Mouse (Mus musculus): Measurements from ENCODE around the gene Ntpcr. TPM values are rescaled to one million over a fixed set of nuclear protein-coding genes. Genes with fewer than 3 reads are reported as not detected.

The Ntpcr gene
- total and polyA plus RNA-seq, 3 experiments, result 15.1 to 25.0 (median 24.0) TPM

DNA sequence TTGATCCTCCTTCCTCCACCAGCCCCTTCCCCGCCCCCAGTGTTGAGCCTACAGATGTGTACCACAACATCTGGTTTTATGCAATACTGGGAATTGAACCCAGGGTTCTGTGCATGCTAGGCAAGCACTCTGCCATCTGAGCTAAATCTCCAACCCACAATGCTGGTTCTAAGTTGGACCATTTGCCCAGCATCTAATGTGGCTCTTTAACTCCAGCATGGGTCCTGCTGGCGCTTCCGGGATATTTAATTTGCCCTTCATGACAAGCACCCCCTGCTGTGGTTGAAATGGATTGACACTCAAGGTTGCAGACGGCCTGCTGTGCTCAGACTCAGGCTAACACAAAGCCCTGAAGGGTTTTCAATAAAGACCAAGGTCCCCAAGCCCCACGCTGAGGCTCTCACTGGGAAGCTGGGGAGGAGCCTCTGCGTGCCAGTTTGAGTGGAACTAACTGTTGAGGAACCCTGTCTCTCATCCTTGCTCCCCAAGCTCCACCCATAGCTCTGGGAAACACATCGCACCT lies 43.6 kb downstream of the Ntpcr start (continued):
- no peak for TF ChIP-seq UBTF (IDR thresholded peaks at IDR 0.05; ENCODE audit: low read depth, low read length)
- no peak for TF ChIP-seq MYC (IDR thresholded peaks at IDR 0.05; ENCODE audit: low read depth, low read length)
- no peak for TF ChIP-seq RCOR1 (conservative IDR thresholded peaks at IDR 0.05; ENCODE audit: low read depth, low read length)
- TF ChIP-seq ZNF384 (IDR thresholded peaks at IDR 0.05; ENCODE audit: low read depth, low read length), result no peak

GRCm38 (mm10) chr8:125775031-125775430 lies 45.3 kb downstream of the Ntpcr start:
- TF ChIP-seq GABPA (IDR thresholded peaks at IDR 0.05; ENCODE audit: insufficient replicate concordance, low read depth, low read length) (no peak), KAT2A (IDR thresholded peaks at IDR 0.05; ENCODE audit: insufficient replicate concordance, low read length) (no peak), ZC3H11A (IDR thresholded peaks at IDR 0.05; ENCODE audit: low read depth, low read length) (no peak), ELF1 (IDR thresholded peaks at IDR 0.05; ENCODE audit: low read depth, low read length) (no peak), CTCF (conservative IDR thresholded peaks at IDR 0.05 in 1 of 2, IDR thresholded peaks at IDR 0.05 in 1 of 2; ENCODE audit: low read depth in 2 of 2, low read length in 2 of 2) (no peak), TCF12 (IDR thresholded peaks at IDR 0.05; ENCODE audit: low read depth, low read length) (no peak), RCOR1 (conservative IDR thresholded peaks at IDR 0.05; ENCODE audit: low read depth, low read length) (no peak), IRF4 (IDR thresholded peaks at IDR 0.05; ENCODE audit: low read depth, low read length) (no peak), CHD1 (IDR thresholded peaks at IDR 0.05; ENCODE audit: low read depth, low read length) (no peak), EP300 (IDR thresholded peaks at IDR 0.05; ENCODE audit: low read length) (no peak), MXI1 (IDR thresholded peaks at IDR 0.05; ENCODE audit: low read depth, low read length) (no peak), TBP (conservative IDR thresholded peaks at IDR 0.05; ENCODE audit: low read depth, low read length) (no peak)
- Histone ChIP-seq H3K4me1 (ENCODE audit: control insufficient read depth in 1 of 2, insufficient read depth in 2 of 2) (no peaks in the 10 kb centered on the region), H3K27ac (ENCODE audit: insufficient read depth, low read depth) (no peak overlapping the region), H3K4me2 (ENCODE audit: insufficient read depth, low read depth, poor library complexity, severe bottlenecking) (no peak overlapping the region), H3K9me3 (replicated peaks; ENCODE audit: low read length) (no peaks in the 10 kb centered on the region), H3K79me2 (replicated peaks; ENCODE audit: control insufficient read depth, extremely low read depth, insufficient read depth, poor library complexity, severe bottlenecking) (no peaks in the 10 kb centered on the region), H3K27me3 (replicated peaks) (peaks cover 2% of the 10 kb centered on the region), H3K9ac (ENCODE audit: insufficient read depth, low read depth) (no peak overlapping the region), H3K36me3 (replicated peaks in 1 of 2; ENCODE audit: control insufficient read depth in 1 of 2, insufficient read depth in 1 of 2, low read length in 1 of 2) (no peaks in the 10 kb centered on the region), H3K4me3 (replicated peaks in 1 of 3; ENCODE audit: low read depth in 2 of 3, low read length in 2 of 3, poor library complexity in 1 of 3) (no peak overlapping the region)
- no peak for DNase-seq (ENCODE audit: extremely low read depth)
- in situ Hi-C loops (cut with MboI; ENCODE audit: low pct_ligation_motif_present, low pct_unique_long_range_greater_than_20kb, low sequenced_read_pairs), result no loop called here
- dilution Hi-C loops (cut with MboI; ENCODE audit: extremely low pct_ligation_motif_present, extremely low pct_unique_long_range_greater_than_20kb, low sequenced_read_pairs), result no loop called here

DNA sequence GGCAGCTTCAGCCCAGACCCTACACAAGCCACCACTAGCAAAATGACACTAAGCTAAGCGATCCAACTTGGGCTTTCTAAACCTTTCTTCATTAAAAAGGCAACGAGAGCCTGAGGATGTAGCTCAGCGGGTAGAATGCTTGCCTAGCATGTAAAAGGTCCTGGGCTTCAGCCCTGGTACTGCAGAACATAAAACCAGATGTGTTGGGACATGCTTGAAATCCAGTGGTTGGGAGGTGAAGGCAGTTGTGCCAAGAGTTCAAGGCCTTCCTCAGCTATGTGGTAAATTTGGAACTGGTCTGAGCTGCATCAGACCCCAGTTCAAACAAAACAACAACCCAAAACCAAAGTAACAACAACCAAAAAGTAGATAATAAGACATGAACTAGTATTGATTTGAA lies 46.6 kb downstream of the Ntpcr start:
- no peak overlapping the region for H3K4me2 ChIP-seq (ENCODE audit: insufficient read depth, low read depth, poor library complexity, severe bottlenecking)
- H3K4me1 ChIP-seq (ENCODE audit: control insufficient read depth in 1 of 2, insufficient read depth in 2 of 2), result no peaks in the 10 kb centered on the region
- TF ChIP-seq ZNF384 (IDR thresholded peaks at IDR 0.05; ENCODE audit: low read depth, low read length) (no peak), MYC (IDR thresholded peaks at IDR 0.05; ENCODE audit: low read depth, low read length) (no peak), CHD1 (IDR thresholded peaks at IDR 0.05; ENCODE audit: low read depth, low read length) (no peak), TCF12 (IDR thresholded peaks at IDR 0.05; ENCODE audit: low read depth, low read length) (no peak), CTCF (conservative IDR thresholded peaks at IDR 0.05 in 1 of 2, IDR thresholded peaks at IDR 0.05 in 1 of 2; ENCODE audit: low read depth in 2 of 2, low read length in 2 of 2) (no peak), MXI1 (IDR thresholded peaks at IDR 0.05; ENCODE audit: low read depth, low read length) (no peak), PAX5 (IDR thresholded peaks at IDR 0.05; ENCODE audit: low read length) (no peak), E2F4 (IDR thresholded peaks at IDR 0.05; ENCODE audit: insufficient replicate concordance, low read depth, low read length) (no peak), TBP (conservative IDR thresholded peaks at IDR 0.05; ENCODE audit: low read depth, low read length) (no peak), MAX (IDR thresholded peaks at IDR 0.05; ENCODE audit: low read length) (no peak), IRF4 (IDR thresholded peaks at IDR 0.05; ENCODE audit: low read depth, low read length) (no peak), ZMIZ1 (IDR thresholded peaks at IDR 0.05; ENCODE audit: low read depth, low read length) (no peak), ZC3H11A (IDR thresholded peaks at IDR 0.05; ENCODE audit: low read depth, low read length) (no peak), SMC3 (IDR thresholded peaks at IDR 0.05; ENCODE audit: low read depth, low read length) (no peak)
- dilution Hi-C loops (cut with MboI; ENCODE audit: extremely low pct_ligation_motif_present, extremely low pct_unique_long_range_greater_than_20kb, low sequenced_read_pairs) (no loop called here), in situ Hi-C loops (cut with MboI; ENCODE audit: low pct_ligation_motif_present, low pct_unique_long_range_greater_than_20kb, low sequenced_read_pairs) (no loop called here)
- H3K27me3 ChIP-seq (replicated peaks), result peaks cover 2% of the 10 kb centered on the region
- no peaks in the 10 kb centered on the region for H3K79me2 ChIP-seq (replicated peaks; ENCODE audit: control insufficient read depth, extremely low read depth, insufficient read depth, poor library complexity, severe bottlenecking)
- no peak for DNase-seq (ENCODE audit: extremely low read depth)
- no peaks in the 10 kb centered on the region for H3K9me3 ChIP-seq (replicated peaks; ENCODE audit: low read length)
- no peak overlapping the region for H3K4me3 ChIP-seq (replicated peaks in 1 of 3; ENCODE audit: low read depth in 2 of 3, low read length in 2 of 3, poor library complexity in 1 of 3)
- no peaks in the 10 kb centered on the region for H3K36me3 ChIP-seq (replicated peaks in 1 of 2; ENCODE audit: control insufficient read depth in 1 of 2, insufficient read depth in 1 of 2, low read length in 1 of 2)
- no peak overlapping the region for H3K9ac ChIP-seq (ENCODE audit: insufficient read depth, low read depth)
- no peak overlapping the region for H3K27ac ChIP-seq (ENCODE audit: insufficient read depth, low read depth)

All from CH12.LX (cell line).